Mouse (Mus musculus) frontal cortex, adult (tissue): ENCODE results near the gene Ripor2.
A peak's percentile ranks its signal among the peaks of the same experiment; 100 is the strongest.
"Not testable (repeated sequence)": the region's sequence is repeated elsewhere in the genome, so short reads cannot be mapped to it uniquely, and the experiment has no call there.

Experiments used
- ATAC-seq: cut with Nextera tagmentation; 2 replicates; pipeline ENCODE4 v1.9.2; 2017; ENCODE audit warnings: mild to moderate bottlenecking, moderate library complexity, mixed read lengths; ENCODE audit not compliant: low TSS enrichment

The Ripor2 gene

DNA sequence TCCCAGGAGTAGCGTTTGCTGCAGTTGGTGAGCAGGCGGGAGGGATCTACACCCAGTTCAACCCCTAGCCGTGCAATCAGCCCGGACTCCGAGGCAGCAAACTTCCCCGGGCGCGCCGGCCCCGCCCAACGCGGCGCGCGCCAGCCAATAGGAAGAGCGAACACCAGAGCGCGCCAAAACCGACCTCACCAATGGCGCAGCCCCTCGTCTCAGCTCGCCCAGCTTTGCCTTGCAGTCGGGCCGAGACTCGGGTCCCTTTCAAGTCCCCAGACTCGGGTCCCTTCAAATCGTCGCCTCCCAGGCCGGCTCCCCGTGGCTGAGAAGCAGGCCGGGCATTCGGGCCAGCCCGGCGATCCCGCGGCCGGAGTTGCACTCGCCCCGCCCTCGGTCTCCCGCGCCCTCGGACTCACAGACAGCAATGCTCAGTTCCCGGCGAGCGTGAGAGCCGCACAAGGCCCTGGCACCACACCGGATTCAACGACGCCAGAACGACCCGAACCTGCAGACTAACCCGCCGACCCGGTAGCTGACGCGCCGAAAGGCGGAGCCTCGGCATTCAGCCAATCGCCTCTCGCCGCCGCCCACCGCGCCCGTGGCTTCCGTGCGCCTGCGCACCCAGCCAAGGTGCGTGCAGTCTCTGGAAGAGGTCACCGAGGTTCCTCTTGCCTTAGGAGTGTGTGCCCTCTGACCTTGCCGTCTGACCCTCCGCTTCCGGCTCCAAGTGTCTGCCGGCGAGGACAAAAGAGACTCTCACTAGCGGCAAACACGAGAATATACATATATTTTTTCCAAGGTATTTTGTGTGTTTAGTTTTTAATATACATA lies 179.6 kb downstream of the Ripor2 start, which contains the start of gene Gmnn:
Gmnn (minus strand) TSS at position 521 of the 825 bp plus-strand sequence.
- peak; percentile 99 for ATAC-seq

- ATAC-seq, result no peak
These were observed 180.3 kb downstream of the Ripor2 start for GRCm38 (mm10) chr13:24762254-24762653.

GRCm38 (mm10) chr13:24767809-24768208 lies 185.8 kb downstream of the Ripor2 start:
- ATAC-seq, result not testable (repeated sequence)

- ATAC-seq, result not testable (repeated sequence)
These were observed 189.5 kb downstream of the Ripor2 start for GRCm38 (mm10) chr13:24771482-24771881.

- peak; percentile 87 for ATAC-seq
These were observed 194.3 kb downstream of the Ripor2 start for GRCm38 (mm10) chr13:24776146-24776844.

- ATAC-seq, result peak; percentile 53
These were observed 196.0 kb downstream of the Ripor2 start for GRCm38 (mm10) chr13:24778026-24778425.

- no peak for ATAC-seq
These were observed 196.9 kb downstream of the Ripor2 start for GRCm38 (mm10) chr13:24778706-24779380.

- ATAC-seq, result no peak
These were observed 199.9 kb downstream of the Ripor2 start for GRCm38 (mm10) chr13:24781916-24782315.
